Mouse (Mus musculus): ENCODE measurements at regions not wholly inside any gene's neighbourhood (a gene's known extent, or its start where the extent isn't known, plus 50 kb on each side); places are given as distances from the start of the nearest gene placed in this dataset.

DNA sequence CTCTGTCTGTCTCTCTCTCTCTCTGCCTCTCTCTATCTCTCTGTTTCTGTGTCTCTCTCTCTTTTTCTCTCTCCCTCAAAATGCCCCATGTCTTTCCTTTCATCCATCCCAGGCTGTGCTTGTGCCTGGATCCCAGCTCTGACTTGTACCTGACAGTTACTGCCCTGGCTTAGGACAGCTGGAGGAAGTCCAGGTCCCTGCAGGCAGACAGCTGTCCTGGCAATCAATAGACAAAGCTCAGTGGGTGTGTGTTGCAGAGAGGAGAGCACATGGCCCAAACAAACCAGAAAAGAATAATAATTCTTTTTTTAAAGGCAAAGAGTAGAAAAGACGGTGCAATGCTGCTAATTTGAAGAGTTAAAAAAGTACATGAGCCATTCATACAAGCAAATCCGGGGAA is 148.4 kb upstream of the Sulf2 start:
- TF ChIP-seq CTCF (IDR thresholded peaks at IDR 0.05) (no peak), POLR2A (IDR thresholded peaks at IDR 0.05; ENCODE audit: insufficient read depth, low read depth, low read length) (no peak), EP300 (IDR thresholded peaks at IDR 0.05; ENCODE audit: insufficient read depth, low read depth, low read length) (no peak)

Measured in heart, adult 2 months (tissue).